Mouse (Mus musculus): ENCODE results near the gene Dcx.

Dcx gene

GRCm38 (mm10) chrX:143827212-143827611 is 105.9 kb downstream of the Dcx start, which contains the start of gene Capn6:
TSS of gene Capn6 (minus strand) at chrX:143827414.
- no peak for DNase-seq (ENCODE audit: extremely low read depth, low read depth)

- DNase-seq (ENCODE audit: extremely low read depth, low read depth) = no peak
Observed at GRCm38 (mm10) chrX:143826521-143826920, 106.6 kb downstream of the Dcx start.

- no peak for DNase-seq (ENCODE audit: extremely low read depth, low read depth)
Observed at GRCm38 (mm10) chrX:143818961-143819360, 114.2 kb downstream of the Dcx start.

GRCm38 (mm10) chrX:143815948-143816347 is 117.2 kb downstream of the Dcx start:
- DNase-seq (ENCODE audit: extremely low read depth, low read depth) = no peak

All from MEL-GATA-1-ER (cell line).